Mouse (Mus musculus) retina, postnatal 1 day (tissue): ENCODE results near the gene Zfp12.
"Not testable (repeated sequence)": the region's sequence is repeated elsewhere in the genome, so short reads cannot be mapped to it uniquely, and the experiment has no call there.

ENCODE experiments used
- DNase-seq: peaks from one replicate; pipeline ENCODE4 v3.0.0-alpha.2; 2012

Zfp12 gene

DNA sequence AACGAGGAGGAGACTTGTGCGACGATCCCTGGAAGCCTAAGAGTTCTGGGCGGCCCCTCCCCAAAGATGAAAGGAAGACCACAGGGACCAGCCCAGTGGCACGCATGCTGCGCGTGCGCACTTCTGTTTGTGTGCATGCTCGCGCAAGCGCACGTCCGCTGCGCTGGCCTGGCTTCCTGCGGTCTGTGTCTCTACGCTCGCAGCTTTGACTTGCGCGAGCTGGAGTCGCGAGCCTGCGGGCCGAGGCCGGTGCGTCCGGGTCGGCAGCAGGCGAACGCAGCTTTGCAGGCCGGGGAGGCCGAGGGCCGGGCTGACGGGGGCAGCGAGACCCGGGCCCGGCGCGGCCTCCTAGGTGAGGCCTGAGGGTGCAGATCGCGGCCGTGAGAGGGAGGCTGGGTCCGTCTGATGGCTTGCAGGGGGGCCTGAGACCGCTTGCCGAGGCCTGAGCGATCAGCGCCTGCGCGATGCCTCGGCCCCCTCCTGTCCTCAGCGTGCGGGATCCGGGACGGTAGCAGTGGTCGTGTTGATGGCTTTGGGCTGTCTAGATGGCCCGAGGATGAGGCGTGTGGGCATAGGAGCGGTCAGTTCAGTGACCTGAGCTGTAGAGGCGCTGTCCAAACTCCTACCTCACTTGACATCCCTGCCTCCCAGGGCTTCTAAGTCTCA is at the start of gene Zfp12:
Gene Zfp12 (plus strand): TSS at position 136 of the 666 bp plus-strand sequence.
- peak; percentile 98 for DNase-seq

DNA sequence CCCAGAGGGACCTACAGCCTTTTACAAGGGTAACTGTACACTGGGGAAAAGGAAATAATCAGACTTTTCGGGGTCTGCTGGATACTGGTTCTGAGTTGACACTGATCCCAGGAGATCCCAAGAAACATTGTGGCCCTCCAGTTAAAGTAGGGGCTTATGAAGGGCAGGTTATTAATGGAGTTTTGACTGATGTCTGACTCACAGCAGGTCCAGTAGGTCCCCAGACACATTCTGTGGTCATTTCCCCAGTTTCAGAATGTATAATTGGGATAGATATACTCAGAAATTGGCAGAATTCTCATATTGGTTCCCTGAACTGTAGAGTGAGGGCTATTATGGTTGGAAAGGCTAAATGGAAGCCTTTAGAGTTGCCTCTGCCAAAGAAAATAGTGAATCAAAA is 46.9 kb upstream of the Zfp12 start:
- DNase-seq, result not testable (repeated sequence)

DNA sequence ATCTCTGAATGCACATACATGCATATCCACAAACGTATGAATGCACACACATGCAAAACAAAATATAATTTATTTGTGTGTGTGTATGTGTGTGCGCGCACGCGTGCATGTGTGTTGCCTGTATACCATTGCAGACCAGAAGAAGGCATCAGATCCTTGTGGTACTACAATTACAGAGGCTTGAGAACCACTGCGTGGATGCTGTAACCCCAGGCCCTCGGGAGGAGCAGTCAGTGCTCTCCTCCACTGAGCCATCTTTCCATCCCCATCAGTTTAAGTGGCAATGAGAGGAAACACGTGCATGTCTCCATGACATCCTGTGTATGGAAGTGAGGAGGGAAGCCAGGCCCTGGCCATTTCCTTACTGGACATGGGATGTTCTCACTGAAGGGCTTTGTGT is 42.2 kb upstream of the Zfp12 start:
- no peak for DNase-seq

DNA sequence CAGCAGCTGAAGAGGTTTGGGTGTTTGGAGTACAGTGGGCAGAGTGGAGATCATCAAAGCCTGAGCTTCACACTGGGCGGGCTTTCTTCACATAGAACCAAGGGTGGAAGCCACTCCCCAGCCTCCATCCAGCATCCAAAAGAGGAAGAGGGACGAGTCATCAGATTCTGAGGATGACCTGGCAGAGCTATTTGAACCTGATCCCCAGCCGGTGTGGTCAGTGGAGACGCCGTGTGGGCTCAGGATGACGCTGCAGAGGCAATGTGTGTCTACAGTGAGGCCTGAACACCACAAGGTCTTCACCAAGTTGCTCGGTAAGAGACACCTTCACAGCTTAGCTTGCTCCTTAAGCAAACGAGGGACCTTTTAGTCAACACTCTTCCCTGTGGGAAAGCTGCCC is 40.2 kb upstream of the Zfp12 start:
- not testable (repeated sequence) for DNase-seq

DNA sequence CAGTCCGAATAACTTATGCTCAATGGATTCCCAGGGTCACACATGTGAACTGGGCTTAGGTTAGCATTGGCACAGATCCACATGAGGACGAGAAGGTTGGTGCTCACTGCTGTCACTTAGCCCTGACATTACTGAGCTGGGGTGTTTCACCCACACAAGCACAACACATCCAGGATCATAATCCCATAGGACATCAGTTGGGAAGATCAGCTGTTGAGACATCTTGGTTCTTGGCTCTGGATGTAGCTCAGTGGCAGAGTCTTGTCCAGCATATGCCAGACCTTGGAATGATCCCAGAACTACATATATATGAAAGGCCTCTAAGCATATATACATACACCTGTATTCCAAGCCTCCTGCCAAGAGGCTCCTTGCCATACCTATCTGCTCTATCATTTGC is 39.8 kb upstream of the Zfp12 start:
- no peak for DNase-seq

DNA sequence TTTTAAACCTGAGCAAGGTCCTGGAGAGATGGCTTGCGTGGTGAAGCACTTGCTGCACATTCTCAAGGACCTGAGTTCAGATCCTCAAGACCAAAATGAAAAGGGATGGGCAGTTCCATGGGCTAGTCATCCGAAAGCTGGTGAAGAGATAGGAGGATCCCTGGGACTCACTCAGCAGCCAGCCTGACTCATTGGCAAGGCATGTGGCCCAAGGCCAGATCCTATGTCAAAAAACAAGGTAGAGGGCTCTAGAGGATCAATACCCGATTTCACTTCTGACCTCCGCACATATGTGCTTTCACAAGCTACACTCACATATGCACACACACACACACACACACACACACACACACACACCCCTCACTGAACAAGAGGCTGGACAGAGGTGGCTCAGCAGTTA is 38.5 kb upstream of the Zfp12 start:
- DNase-seq, result no peak

DNA sequence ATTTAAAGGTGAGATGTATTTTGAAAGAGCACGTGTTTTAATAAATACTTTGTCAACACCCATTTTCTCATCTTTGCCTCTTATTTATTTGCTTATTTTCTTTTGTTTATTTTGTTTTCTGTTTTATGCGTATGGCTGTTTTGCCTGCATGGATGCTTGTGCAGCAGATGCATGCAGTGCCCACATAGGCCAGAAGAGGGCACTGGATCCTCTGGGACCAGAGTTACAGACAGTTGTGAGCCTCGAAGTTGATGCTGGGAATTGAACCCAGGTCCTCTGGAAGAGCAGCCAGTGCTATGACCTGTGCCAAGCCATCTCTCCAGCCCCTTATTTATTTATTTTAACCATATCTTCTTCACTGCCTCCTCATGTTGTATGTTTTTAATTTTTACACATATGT is 29.9 kb upstream of the Zfp12 start:
- DNase-seq, result no peak

DNA sequence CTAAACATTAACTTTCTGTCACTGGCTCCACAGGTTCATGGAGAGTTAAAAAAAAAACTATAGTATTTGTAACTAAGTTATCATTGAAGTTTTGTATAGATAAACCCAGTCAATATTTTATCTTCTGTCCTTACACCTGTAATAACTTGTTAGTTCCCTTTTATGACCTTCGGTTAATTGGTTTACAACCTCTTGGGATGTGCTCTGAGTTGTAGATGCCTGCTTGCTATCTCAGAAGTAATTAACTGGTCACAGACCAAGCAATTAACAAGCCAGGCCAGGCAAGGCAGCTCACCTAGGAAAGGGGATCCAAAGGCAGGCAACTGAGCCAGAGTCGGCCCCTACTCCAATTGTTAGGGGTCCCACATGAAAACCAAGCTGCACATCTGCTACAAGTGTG is 21.1 kb upstream of the Zfp12 start:
- DNase-seq, result no peak

DNA sequence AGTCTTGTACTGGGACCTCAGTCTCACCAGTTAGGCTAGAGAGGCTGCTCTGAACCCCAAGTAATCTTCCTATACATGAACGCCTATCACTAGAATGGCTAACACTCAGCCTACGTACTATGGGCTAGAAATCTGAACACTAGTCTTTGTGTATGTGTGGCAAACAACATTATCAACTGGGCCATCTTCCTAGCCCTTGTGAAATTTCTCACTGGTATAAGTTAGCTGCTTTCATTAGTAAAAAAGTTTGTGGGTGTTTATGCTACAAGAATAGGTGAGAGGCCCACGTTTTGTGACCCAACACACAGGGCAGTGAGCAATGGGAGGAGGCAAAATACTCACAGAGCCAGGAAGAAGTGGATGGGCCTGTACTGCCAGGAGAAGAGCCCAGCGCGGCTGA is 14.0 kb upstream of the Zfp12 start:
- no peak for DNase-seq

DNA sequence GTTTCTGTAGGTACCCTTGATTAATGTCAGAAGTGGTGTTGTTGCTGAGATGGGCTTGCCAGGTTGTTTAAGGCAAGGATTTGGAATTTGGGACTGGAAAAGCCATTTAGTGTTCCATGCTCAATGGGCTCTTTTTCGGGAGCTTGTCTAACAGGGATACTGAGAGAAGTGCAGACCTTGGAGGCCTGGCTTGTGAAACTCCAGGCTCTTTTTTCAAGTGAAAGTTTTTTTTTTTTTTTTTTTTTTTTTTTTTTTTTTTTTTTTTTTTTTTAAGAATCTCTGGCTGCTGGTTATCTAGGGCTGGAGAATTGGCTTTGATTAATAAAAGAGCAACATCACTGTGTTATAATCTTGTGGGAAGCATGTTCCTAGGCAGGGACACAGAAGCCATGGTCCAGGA is 12.7 kb upstream of the Zfp12 start:
- DNase-seq, result no peak

DNA sequence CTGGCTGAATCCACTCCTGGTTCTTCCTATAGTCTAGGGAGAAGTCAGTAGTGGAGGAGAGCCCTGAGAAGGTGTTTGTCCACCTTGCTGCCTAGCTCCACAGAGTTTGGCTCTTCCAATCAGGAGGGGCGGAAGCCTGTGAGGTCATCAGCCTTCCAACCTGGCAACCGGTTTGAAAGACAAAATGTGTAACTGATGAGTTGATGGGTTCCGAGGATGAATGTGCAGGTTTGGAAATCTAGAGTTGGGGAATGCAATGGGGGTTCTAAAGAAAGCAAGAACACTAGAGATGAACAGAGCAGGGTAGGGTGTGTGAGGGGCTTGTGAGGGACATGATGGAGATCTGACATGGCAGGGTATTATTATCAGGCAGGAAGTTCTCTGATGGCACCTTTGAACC is 8.2 kb upstream of the Zfp12 start, which contains the start of gene Spdye4a:
Gene Spdye4a (minus strand): TSS at position 101 of the 400 bp plus-strand sequence.
- no peak for DNase-seq

DNA sequence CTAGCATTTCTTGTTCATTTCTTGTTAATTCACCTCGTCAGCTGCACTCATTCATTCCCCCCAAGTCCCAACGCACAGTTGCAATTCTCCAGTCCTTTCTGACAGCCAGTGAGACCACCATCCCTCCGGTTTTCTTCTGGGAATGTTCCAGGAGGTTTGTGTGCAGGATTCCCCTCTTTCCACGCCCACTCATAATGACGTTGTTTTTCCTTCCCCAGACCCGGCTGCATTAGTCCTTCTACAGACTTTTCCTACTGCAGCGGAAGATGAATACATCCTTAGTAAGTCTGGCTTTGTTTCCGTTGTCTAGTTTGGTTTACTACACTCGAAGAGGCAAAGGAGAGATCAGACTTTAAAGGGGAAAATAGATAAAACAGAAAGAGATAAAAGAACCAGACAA is 1.1 kb downstream of the Zfp12 start:
- DNase-seq, result no peak

DNA sequence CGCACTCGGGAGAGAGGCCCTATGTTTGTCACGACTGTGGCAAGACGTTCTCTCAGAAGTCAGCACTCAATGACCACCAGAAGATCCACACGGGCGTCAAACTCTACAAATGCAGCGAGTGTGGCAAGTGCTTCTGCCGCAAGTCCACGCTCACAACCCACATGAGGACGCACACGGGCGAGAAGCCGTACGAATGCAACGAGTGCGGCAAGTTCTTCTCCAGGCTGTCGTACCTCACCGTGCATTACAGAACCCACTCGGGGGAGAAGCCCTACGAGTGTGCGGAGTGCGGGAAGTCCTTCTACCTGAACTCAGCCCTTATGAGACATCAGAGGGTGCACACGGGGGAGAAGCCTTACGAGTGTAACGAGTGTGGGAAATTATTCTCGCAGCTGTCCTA is 10.0 kb downstream of the Zfp12 start:
- no peak for DNase-seq

DNA sequence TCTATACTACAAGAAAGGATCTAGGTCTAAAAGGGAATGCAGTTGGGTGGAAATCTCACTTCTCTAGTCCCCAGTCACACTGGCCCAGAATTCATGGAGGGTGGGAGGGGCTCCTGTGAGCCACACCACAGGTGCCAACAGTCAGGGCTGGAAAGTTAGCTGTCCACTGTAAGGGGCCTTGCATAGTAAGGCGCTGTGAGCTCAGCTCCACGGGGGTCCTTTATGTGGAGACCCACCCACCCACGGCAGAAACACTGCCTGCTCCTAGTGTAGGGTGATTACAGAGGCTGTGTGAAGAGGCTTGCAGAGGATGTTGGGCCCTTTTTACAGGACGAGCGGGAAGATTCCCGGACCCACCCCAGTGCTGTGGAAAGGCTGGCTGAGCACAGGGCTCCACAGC is 17.1 kb downstream of the Zfp12 start:
- no peak for DNase-seq

DNA sequence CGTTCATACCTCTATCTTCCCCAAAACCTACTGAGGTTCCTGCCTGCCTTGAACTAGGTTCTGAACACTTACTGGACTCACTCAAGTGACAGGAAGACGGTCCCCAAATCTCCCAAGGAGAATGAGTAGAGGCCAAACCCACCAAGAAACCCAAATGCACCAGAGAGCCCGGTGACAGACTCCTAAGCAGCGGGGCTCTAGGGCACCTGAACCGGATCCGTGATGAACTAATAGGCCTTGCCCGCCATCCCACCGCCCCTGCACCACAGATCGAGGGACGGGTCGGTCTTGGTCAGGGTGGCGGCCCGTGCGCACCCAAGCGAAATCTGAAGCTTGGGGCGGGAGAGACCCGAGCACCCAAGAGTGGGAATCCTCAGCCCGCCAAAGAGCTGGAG is 17.8 kb downstream of the Zfp12 start:
- no peak for DNase-seq

DNA sequence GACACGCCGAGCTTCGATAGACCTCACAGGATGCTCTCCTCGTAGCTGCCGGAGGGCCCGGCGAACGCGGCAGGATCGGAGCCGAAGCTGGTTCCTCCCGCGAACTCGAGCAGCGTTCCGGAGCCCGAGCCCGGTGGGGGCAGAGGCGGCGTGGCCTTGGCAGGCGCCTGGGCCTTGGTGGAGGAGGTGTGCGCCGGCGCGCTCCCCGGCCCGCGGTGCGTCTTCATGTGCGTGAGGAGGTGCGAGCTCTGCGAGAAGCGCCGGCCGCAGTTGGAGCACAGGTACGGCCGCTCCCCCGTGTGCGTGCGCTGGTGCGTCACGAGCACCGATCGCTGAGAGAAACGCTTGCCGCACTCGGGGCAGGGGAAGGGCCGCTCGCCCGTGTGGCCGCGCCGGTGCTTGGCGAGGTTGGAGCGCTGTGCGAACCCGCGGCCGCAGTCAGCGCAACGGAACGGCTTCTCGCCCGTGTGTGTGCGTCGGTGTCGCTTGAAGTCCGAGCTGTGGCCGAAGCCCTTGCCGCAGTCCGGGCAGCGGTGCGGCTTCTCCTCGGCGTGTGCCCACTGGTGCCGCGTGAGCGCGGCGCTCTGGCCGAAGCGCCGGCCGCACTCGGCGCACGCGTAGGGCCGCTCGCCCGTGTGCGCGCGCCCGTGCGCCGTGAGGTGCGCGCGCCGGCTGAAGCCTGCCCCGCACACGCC is 18.4 kb downstream of the Zfp12 start:
- DNase-seq, result peak; percentile 53

DNA sequence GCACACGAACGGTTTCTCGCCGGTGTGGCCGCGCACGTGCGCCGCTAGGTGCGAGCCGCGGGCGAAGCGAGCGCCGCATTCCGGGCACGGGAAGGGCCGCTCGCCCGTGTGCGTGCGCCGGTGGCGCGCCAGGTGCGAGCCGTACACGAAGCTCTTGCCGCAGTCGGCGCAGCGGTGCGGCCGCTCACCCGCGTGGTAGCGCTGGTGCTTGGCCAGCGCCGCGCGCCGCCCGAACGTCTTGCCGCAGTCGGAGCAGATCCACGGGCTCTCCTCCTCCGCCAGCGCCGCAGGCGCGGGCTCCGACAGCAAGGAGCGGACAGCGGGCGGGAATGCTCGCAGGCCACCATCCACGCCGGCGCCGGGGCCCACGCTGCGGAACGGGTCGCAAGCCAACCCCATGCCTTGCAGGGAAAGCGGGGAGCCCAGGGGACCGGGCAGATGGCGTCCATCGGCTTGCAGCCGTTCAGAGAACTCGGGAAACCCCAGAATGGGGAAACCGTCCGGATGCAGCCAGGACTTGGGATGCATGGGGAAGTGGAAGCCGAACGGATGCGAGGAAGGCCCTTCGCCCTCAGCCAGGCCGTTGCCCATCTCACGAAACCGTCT is 19.0 kb downstream of the Zfp12 start:
- DNase-seq, result peak; percentile 54

DNA sequence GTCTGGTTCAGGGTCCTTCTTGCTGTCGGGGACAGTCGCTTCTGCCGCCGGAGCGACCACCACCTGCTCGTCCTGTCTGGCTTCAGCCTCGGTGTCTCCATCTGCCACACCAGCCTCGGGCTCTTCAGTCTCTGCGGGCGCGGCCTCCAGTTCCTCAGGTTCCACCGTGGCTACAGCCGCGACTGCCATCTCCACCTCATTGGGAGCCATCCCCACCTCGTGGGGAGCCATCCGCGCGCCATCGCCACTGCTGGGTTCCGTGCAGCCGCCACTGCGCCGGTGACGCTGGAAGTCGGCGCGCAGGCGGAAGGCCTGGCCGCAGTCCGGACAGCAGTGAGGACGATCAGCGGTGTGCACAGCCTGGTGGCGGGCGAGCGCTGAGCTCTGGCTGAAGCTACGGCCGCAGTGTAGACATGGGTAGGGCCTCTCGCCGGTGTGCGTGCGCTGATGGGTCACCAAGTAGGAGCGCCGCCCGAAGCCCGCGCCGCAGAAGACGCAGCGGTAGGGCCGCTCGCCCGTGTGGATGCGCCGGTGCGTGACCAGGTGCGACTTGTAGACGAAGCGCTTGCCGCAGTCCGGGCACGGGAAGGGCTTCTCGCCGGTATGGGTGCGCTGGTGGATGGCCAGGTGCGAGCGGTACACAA is 19.6 kb downstream of the Zfp12 start:
- DNase-seq, result no peak

DNA sequence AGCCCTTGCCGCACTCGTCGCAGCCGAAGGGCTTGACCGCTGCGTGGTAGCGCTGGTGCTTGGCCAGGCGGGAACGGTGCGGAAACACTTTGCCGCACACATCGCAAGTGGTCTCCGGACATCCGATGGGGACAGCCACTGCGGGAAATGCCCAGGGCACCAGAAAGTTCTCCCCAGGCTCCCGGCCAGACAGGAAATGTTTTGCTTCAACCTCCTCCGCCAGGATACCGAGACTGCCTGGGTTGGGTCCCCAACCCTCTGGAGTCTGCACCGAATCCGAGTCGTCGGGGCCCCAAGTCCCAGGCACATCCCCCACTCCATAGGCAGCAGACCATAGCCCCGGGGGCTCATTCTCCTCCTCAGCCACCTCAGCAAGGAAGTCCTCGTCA is 20.2 kb downstream of the Zfp12 start:
- no peak for DNase-seq

DNA sequence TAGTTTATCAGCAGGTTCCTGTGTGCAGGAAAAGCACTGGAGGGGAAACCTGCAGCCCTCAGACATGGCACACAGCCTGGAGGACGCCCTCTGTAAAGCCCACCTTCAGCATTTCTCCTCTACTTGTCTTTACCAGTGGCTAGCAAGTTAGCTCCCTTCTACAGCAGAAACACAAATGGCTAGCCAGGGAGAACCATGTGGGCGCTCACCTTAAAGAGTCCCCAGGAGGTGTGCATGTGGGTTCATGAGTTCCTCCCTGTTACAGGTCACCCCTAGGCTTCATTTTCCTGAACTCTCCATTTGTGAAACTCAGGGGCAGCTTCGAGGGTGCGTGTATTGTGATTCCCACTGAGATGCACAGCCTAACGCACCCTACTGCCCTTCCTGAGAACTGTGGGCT is 20.8 kb downstream of the Zfp12 start:
- no peak for DNase-seq

DNA sequence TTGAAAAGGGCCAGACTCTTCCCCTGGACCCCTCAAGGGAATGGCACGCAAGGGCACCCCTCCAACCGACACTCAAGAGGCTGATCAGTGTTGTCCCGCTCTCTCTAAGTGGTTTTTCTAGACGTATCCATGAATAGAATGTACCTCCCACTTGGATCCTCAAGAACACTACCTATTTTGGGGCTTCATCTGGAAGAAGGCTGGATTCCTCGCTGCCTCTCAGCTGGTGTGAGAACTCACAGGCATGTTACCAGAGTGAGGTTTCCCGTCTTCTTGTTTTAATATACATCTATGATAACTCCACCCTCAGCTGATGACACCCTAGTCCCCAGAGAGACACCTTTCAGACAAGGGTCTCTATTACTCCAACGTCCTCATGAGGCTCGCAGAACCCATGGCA is 26.7 kb downstream of the Zfp12 start:
- no peak for DNase-seq

DNA sequence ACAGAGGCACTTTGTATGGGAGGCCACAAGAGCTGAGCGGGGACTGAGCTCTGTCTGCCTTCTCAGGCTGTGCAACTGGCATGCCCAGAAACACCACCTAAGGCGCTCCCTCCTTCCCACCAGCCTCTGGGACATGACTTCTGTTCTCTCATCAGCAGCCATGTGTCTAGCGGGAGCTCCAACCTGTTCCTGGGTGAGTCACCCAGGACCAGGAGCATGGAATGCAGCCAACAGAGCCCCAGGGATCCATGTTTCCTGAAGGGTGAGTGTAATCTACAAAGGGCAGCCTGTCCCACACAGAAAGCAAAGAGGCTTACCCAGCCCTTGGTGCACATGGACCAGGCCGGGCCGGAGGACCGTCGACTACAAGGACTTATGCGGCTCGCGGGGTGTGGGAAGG is 29.7 kb downstream of the Zfp12 start:
- DNase-seq, result no peak

DNA sequence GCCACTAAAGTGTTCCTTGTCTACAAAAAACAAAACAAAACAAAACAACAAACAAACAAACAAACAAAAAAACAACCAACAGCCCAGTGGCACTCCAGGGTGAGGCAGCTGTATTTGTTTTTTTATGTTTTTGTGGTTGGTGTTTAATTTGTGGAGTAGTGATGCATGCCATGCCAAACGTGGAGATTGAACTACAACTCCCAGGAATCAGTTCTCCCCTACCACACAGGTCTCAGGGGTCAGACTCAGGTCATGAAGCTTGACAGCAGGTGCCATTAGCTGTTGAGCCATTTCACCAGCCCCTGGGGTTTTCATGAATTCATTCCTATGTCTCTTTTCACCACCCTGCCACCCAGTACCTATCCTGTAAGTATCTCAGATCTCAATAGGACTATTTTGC is 30.4 kb downstream of the Zfp12 start:
- no peak for DNase-seq

DNA sequence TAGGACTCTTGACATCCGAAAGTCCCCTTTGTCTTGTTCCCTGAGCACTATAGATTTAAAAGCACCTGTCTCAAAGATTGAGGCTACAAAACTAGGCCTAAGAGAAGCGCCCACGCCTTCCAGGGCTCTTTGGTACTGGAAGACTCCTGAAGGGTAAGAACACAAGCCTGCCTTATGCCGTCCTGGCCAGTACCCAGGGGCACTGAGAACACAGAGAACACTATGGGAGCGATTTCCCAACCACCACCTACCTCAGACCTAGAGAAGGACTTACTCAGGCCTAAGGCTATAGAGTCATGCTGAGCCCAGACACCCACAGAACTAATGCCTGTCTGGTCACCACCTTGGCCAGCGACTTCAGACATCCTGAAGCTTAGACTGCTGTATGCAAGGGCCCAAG is 31.8 kb downstream of the Zfp12 start:
- no peak for DNase-seq
